Mouse (Mus musculus): ENCODE results near the gene Zpr1. TPM values are rescaled to one million over a fixed set of nuclear protein-coding genes. Genes with fewer than 3 reads are reported as not detected.

The Zpr1 gene
- polyA plus RNA-seq, 1 experiment = 19.4 TPM

- peak within 1 kb of the TSS; percentile 82 for H3K27ac ChIP-seq (ENCODE audit: insufficient read depth, low read length)
- peaks cover 30% of the 10 kb centered on the region for H3K36me3 ChIP-seq (ENCODE audit: control insufficient read depth, insufficient read depth, low read length)
- H3K27me3 ChIP-seq (ENCODE audit: control insufficient read depth, insufficient read depth, low read length) = no peaks in the 10 kb centered on the region
- TF ChIP-seq POLR2A (IDR thresholded peaks at IDR 0.05; ENCODE audit: low read depth, low read length) (peak; percentile 73), CTCF (IDR thresholded peaks at IDR 0.05; ENCODE audit: extremely low read depth, insufficient read depth, insufficient read length, insufficient replicate concordance) (no peak)
- under 1% methylated on average over 55 of the region's 55 CpGs for WGBS
- peak within 1 kb of the TSS; percentile 81 for H3K4me3 ChIP-seq (ENCODE audit: extremely low read depth, insufficient read depth, insufficient read length)
- peak; percentile 89 to 96 for DNase-seq (ENCODE audit: low read depth in 1 of 2, low spot score in 2 of 2)
- H3K4me1 ChIP-seq (ENCODE audit: control insufficient read depth, insufficient read depth, insufficient read length) = no peaks in the 10 kb centered on the region; the same call in 1 of the 2 replicates
Measured at GRCm38 (mm10) chr9:46282631-46283436, 10.0 kb downstream of the Zpr1 start, which contains the start of gene Bud13. TSS of gene Bud13 (plus strand) at chr9:46283008.

DNA sequence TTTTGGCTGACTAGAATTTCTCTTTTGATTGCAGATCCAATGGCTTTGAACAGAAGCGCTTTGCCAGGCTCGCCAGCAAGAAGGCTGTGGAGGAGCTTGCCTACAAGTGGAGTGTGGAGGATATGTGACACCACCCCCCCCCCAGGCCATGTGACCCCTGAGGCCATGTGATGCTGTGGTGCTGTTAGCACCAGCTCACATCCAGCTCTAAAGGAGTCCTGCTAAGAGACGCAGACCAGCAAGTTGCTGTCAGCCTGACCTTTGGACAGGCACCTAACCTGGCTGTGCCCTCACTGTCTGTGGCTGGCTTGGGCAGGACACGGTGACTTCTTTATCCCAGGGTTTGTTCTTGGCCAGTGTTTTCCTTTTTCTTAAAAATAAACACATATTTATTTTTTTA lies 25.5 kb downstream of the Zpr1 start:
- Histone ChIP-seq H3K27me3 (ENCODE audit: control insufficient read depth, insufficient read depth, low read length) (no peaks in the 10 kb centered on the region), H3K27ac (ENCODE audit: insufficient read depth, low read length) (no peak overlapping the region), H3K4me1 (ENCODE audit: control insufficient read depth, insufficient read depth, insufficient read length) (no peaks in the 10 kb centered on the region), H3K36me3 (ENCODE audit: control insufficient read depth, insufficient read depth, low read length) (peaks cover 28% of the 10 kb centered on the region), H3K4me3 (ENCODE audit: extremely low read depth, insufficient read depth, insufficient read length) (no peak overlapping the region)
- no peak for DNase-seq (ENCODE audit: low read depth in 1 of 2, low spot score in 2 of 2)
- 92% methylated on average over 4 of the region's 4 CpGs for WGBS
- TF ChIP-seq CTCF (IDR thresholded peaks at IDR 0.05; ENCODE audit: extremely low read depth, insufficient read depth, insufficient read length, insufficient replicate concordance) = no peak
- no peak for TF ChIP-seq POLR2A (IDR thresholded peaks at IDR 0.05; ENCODE audit: low read depth, low read length)

- peak; percentile 5 to 39 for DNase-seq (ENCODE audit: low read depth in 1 of 2, low spot score in 2 of 2)
- H3K4me3 ChIP-seq (ENCODE audit: extremely low read depth, insufficient read depth, insufficient read length) = no peak overlapping the region
- H3K4me1 ChIP-seq (ENCODE audit: control insufficient read depth, insufficient read depth, insufficient read length) = no peaks in the 10 kb centered on the region
- H3K27ac ChIP-seq (ENCODE audit: insufficient read depth, low read length) = no peak overlapping the region
- H3K36me3 ChIP-seq (ENCODE audit: control insufficient read depth, insufficient read depth, low read length) = peaks cover 17% of the 10 kb centered on the region
- H3K27me3 ChIP-seq (ENCODE audit: control insufficient read depth, insufficient read depth, low read length) = no peaks in the 10 kb centered on the region
- 14% methylated on average over 2 of the region's 2 CpGs for WGBS
- TF ChIP-seq CTCF (IDR thresholded peaks at IDR 0.05; ENCODE audit: extremely low read depth, insufficient read depth, insufficient read length, insufficient replicate concordance) (peak; percentile 65; the same call in 1 of the 2 replicates), POLR2A (IDR thresholded peaks at IDR 0.05; ENCODE audit: low read depth, low read length) (no peak)
Measured at GRCm38 (mm10) chr9:46302142-46302541, 29.3 kb downstream of the Zpr1 start.

GRCm38 (mm10) chr9:46309121-46309520 lies 36.3 kb downstream of the Zpr1 start:
- no peak overlapping the region for H3K27ac ChIP-seq (ENCODE audit: insufficient read depth, low read length)
- no peak for DNase-seq (ENCODE audit: low read depth in 1 of 2, low spot score in 2 of 2)
- no peaks in the 10 kb centered on the region for H3K36me3 ChIP-seq (ENCODE audit: control insufficient read depth, insufficient read depth, low read length)
- no peaks in the 10 kb centered on the region for H3K4me1 ChIP-seq (ENCODE audit: control insufficient read depth, insufficient read depth, insufficient read length)
- no peak overlapping the region for H3K4me3 ChIP-seq (ENCODE audit: extremely low read depth, insufficient read depth, insufficient read length)
- 25% methylated on average over 7 of the region's 7 CpGs for WGBS
- TF ChIP-seq CTCF (IDR thresholded peaks at IDR 0.05; ENCODE audit: extremely low read depth, insufficient read depth, insufficient read length, insufficient replicate concordance) (no peak), POLR2A (IDR thresholded peaks at IDR 0.05; ENCODE audit: low read depth, low read length) (no peak)
- H3K27me3 ChIP-seq (ENCODE audit: control insufficient read depth, insufficient read depth, low read length) = no peaks in the 10 kb centered on the region

- no peak for TF ChIP-seq POLR2A (IDR thresholded peaks at IDR 0.05; ENCODE audit: low read depth, low read length)
- TF ChIP-seq CTCF (IDR thresholded peaks at IDR 0.05; ENCODE audit: extremely low read depth, insufficient read depth, insufficient read length, insufficient replicate concordance) = peak; percentile 93; the same call in 1 of the 2 replicates
- peak; percentile 17 to 44 for DNase-seq (ENCODE audit: low read depth in 1 of 2, low spot score in 2 of 2)
- no peaks in the 10 kb centered on the region for H3K27me3 ChIP-seq (ENCODE audit: control insufficient read depth, insufficient read depth, low read length)
- no peaks in the 10 kb centered on the region for H3K4me1 ChIP-seq (ENCODE audit: control insufficient read depth, insufficient read depth, insufficient read length)
- H3K27ac ChIP-seq (ENCODE audit: insufficient read depth, low read length) = no peak overlapping the region
- no peaks in the 10 kb centered on the region for H3K36me3 ChIP-seq (ENCODE audit: control insufficient read depth, insufficient read depth, low read length)
- 13% methylated on average over 4 of the region's 4 CpGs for WGBS
- H3K4me3 ChIP-seq (ENCODE audit: extremely low read depth, insufficient read depth, insufficient read length) = no peak overlapping the region
Measured at GRCm38 (mm10) chr9:46314507-46314906, 41.6 kb downstream of the Zpr1 start.

- 53% methylated on average over 2 of the region's 2 CpGs for WGBS
- Histone ChIP-seq H3K4me3 (ENCODE audit: extremely low read depth, insufficient read depth, insufficient read length) (no peak overlapping the region), H3K4me1 (ENCODE audit: control insufficient read depth, insufficient read depth, insufficient read length) (no peaks in the 10 kb centered on the region), H3K27me3 (ENCODE audit: control insufficient read depth, insufficient read depth, low read length) (no peaks in the 10 kb centered on the region), H3K36me3 (ENCODE audit: control insufficient read depth, insufficient read depth, low read length) (no peaks in the 10 kb centered on the region), H3K27ac (ENCODE audit: insufficient read depth, low read length) (no peak overlapping the region)
- DNase-seq (ENCODE audit: low read depth in 1 of 2, low spot score in 2 of 2) = no peak
- TF ChIP-seq CTCF (IDR thresholded peaks at IDR 0.05; ENCODE audit: extremely low read depth, insufficient read depth, insufficient read length, insufficient replicate concordance) (no peak), POLR2A (IDR thresholded peaks at IDR 0.05; ENCODE audit: low read depth, low read length) (no peak)
Measured at GRCm38 (mm10) chr9:46314921-46315320, 42.1 kb downstream of the Zpr1 start.

Measured in spleen, adult 2 months (tissue).